Mouse (Mus musculus): ENCODE measurements around the gene Hoga1.

The Hoga1 gene

DNA sequence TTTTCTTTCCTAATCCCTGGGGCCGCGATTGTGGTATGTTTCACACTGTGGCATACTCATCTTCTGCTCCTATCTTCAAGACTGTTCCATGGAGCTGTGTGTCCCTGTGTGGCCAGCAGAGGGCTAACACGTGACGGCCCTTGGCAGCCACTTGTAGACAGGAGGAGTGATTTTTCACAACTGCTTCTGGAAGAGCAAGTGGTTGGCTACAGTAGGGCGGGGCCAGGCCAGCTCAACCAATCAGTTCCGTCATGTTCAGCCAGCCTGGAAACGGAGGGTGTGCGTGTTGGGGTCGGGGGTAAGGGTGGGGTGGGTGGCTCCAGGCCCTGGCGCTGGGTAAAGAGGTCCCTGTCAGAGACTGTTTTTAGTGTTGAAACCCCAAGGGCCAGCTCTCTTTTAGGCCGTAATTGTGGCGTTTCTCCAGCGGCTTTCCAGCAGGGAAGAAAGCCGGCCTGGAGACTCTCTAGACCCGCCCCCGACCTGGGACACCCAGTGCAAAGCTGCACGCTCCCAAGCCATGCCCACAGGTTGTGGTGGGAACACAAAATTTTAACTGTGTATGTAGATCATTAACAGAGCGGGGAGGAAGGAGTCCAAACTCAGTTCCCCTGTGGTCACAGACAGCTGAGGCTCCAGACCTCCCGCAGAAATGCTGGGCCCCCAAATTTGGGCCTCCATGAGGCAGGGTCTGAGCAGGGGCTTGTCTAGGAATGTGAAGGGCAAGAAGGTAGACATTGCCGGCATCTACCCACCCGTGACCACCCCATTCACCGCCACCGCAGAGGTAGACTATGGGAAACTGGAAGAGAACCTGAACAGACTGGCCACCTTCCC, at the start of gene Hoga1:
Gene Hoga1, plus strand, starts transcription at position 342 of the 834 bp plus-strand sequence.
- peak in 1 of 2 experiments; percentile 23 for DNase-seq (ENCODE audit: low spot score in 2 of 2)

DNA sequence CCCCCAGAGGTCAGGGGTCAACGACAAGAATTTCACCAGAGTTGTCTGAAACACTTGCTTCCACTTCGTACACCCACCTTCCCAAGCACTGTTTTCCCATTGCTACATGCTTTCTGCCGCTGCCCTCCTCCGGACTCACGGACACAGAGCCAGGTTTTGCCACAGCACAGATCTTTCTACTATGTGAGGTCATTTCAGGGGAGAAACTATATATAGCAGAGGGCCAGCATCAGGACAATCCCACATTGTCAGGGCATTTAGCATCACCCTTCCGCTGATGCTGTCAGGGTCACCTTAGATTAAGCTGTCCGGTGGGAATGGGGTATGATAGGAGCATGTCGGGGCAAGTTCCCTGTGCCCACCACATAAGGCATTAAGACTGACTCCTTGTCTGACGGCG, 48.3 kb upstream of the Hoga1 start:
- no peak for DNase-seq (ENCODE audit: low spot score in 2 of 2)

DNA sequence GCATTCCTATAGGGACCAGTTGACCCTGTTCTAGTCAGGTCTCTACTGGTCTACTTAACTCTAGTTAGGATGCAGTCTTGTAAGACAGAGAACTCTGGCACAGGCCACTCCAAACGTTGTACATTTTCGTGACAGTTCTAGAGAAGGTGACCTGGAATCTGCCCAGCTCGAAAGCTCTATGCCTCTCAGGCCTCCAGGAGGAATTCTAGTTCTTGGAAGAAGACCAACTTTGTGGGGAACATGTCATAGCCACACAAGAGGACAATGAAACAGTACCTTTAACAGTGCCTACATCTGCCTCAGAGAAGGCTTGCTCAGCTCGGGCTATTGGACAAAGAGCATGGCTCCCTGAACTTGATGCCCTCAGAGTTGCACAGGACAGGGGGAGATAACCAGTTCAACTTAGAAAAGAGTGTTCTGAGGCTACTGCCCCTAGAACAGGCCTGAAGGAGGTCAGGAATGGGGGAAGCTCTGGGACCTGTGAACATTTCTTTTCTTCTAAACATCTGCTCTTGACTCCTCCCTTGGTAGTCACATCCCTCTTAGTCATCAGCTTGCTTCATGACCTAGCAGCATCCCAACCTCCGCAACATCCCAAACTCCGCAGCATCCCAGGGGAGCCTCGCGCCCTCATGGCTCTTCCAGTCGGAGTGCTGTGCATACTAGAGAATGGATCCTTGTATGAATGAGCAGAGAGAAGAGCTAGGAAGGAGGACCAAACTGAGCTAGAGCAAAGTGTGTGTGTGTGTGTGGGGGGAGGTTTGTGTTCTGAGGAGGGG, 46.5 kb upstream of the Hoga1 start:
- no peak for DNase-seq (ENCODE audit: low spot score in 2 of 2)

DNA sequence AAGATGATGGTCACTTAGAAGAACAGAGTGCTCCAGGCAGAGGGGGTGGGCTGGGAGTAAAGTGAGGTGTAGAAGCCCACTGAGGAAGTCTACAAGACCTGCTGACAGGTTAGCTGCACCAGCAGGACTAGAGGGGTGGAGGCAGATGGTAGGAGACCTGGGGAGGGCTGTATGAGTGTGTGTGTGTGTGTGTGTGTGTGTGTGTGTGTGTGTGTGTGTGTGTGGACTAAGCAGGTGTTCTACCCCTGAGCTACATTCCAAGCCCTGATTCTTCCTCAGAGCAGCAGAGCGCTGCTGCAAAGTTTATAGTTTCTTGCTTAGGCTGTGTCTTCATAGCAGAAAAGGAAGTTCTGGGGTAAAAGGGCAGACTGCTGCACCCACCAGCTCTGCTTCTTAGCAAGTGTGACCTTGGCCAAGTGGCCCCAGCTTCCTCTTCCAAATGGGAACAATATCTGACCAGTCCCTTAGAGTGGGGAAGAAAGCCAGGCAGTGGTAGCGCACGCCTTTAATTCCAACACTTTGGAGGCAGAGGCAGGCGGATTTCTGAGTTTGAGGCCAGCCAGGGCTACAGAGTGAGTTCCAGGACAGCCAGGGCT, 45.6 kb upstream of the Hoga1 start:
- DNase-seq (ENCODE audit: low spot score in 2 of 2), result no peak

DNA sequence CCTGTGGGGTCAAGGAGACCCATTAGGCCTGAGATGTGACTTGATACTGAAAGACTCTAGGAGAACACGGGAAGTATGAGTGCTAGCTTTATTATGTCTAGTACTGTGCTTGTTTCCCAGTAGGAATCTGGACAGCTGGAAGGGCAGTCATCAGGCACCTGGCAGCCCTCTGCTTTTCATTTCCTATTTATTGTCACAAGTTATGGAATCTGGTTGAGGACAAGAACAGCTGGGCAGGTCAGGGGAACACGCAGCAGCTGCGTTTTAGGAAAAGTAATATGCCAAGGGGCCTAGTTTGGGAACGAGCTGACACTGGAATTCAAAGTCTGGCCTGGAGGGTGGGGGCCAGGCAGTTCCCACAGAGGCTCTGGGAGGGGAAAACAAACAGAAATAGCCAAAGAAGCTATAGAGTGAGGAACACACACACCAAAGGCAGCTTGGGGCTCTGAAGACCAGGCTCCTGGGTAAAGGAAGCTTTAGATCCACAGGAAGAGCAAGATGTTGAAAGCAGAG, 44.9 kb upstream of the Hoga1 start:
- no peak for DNase-seq (ENCODE audit: low spot score in 2 of 2)

DNA sequence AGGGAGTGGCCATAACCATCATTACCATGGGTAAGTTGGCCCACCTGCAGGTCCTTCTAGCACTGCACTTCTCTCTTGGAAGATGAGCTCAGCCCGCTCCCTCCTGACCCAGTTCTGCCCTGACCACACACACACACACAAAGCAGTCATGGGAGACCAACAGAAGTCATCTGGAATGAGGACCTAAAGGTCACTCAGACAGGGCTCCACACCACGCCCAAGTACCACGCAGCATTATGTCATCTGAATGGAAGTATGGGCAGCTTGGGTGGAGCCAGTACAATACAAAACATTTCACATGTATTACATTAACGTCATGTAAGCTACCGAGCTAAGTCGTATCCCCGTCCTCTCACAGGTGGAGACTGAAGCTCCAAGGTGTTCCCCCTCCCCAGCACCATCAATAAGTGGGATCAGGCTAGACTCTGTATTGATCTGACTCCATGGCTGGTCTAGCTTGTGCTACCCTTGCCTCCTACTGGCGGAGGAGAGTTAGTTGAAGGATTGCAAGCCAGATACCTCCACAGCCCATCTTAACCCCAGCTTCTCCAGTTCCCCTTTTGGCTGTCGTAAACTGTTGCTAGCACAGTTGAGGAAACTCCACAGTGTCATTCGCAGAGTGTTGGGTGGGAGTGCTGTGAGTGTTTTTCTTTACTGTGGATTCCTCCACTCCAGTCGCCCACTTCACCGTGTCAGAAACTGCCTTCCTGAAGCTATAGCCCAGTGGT, 44.0 kb upstream of the Hoga1 start:
- no peak for DNase-seq (ENCODE audit: low spot score in 2 of 2)

DNA sequence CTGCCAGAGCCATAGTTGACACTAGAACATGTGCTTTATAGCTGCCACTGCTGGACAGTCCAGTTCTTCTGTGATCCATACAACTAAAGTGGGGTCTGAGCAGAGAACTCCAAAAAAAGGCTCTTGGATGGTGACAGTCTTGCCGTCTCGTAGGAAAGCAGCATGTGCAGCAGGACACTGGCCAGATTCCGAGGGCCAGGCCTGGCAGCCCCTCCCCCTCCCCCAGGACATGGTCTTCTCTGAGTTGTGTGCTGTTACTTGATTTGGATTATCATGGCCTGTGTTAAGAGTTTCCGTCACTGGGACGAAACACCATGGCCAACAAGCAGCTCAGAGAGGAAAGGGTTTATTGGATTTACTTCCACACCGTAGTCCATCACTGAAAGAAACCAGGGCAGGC, 41.2 kb upstream of the Hoga1 start:
- DNase-seq (ENCODE audit: low spot score in 2 of 2), result no peak

DNA sequence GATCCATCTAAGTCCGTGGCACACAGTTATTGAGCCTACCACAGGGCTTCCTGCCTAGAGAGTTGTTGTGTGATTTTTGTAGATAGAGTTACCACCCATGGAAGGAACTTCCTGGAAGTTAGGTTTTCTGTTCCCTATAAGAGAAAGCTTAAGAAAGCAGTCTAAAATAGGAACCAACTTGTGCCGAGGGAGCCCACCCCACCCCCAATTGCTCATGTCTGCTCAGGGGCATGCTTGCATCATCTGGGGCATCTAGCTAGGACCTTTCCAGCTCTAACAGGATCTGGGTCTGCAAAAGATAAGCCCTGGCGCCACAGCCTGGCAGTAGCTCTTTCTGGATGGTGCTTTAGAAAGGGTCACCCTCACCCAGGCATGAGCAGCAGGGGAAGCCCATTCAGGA, 39.8 kb upstream of the Hoga1 start:
- DNase-seq (ENCODE audit: low spot score in 2 of 2), result no peak

DNA sequence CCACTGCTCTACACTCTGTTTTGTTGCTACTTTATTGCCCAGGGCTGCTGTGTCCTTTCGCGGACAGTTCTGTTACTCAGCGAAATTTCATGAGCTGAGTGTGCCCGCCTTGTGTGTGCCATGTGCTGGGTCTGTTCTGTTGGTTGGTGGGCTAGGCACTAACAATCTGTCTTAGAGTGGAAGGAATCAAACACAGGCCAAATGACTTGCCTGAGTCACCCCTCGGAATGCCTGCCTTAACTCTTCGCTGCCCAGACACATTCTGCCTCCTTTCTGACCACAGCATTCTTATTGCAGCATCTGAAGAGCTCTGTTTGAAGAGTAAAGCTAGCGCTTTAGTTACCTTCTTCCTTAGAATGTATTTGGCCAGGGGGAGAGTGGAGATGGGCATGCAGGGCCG, 38.8 kb upstream of the Hoga1 start:
- no peak for DNase-seq (ENCODE audit: low spot score in 2 of 2)

DNA sequence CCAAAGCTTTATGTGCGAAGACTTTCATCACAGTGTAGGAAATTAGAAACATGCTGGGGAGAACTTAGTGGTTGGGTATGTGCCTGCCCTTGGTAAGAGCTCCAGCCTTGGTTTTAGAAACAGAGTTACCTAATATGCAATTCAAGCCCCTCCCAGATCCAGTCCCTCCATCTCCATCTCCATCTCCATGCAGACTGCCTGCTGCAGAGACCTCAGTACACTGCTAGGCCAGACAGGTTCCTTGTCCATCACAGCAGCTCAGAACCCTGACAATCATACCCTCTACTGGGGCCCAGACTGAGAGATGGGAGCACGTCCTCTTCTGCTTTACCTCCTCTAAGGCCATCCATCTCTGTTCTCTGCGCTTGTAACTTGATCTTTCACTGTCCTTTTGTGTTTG, 36.8 kb upstream of the Hoga1 start:
- DNase-seq (ENCODE audit: low spot score in 2 of 2), result no peak

DNA sequence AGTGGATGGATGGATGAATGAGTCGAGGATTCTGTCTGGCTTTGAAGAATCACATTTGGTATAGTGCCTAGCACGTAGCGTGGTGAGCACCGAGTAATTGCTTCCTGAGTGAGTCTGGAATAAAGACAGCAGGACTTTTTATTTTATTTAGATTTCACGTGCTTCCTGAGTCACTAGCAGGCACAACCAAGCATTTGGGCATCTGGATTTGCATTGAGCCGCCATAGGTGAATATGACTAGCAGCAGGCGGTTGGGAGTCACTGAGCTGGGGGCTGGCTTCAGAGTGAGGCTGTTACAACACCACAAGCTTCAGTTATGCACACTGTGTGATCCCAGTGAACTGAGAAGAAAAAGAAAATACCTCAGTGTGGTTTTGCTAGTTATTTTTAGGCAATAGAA, 36.3 kb upstream of the Hoga1 start:
- no peak for DNase-seq (ENCODE audit: low spot score in 2 of 2)

DNA sequence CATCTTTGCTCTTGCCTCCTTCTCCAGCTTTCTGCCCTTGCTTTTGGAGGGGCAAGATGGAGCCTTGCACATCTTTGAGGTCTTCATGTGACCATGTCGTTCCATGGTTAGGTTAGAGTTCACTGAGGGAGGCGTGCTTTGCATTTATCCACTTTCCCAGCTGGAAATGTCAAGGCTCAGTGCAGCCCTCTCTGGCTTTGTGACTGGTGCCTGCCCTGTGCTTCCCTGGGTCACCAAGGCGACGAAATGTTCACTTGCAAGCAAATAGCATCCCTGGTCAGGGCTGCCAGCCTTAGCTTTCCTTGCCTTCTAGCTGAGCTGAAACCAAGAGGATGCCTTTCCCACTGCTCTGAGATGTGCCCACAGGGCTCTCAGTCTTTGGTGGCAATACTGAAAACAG, 35.0 kb upstream of the Hoga1 start:
- DNase-seq (ENCODE audit: low spot score in 2 of 2), result no peak

DNA sequence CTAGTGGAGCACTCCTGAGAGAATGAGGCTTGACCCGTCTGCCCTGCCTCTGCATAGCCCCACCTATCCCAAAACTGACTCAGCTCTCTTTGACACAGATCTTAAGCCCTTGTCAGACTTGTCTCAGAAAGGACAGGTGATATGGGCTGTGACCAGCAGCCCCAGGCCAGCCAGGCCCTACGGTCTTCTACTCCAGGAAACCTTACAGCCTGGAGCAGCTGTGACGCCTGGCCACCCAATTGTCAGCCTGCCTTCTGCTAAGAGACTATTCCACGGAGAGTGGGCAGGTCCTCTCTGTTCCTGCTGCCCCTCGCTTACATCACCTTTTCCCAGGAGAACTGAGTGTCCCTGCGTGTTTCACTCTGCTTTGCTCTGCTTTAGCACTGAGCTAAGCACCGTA, 34.3 kb upstream of the Hoga1 start:
- no peak for DNase-seq (ENCODE audit: low spot score in 2 of 2)

DNA sequence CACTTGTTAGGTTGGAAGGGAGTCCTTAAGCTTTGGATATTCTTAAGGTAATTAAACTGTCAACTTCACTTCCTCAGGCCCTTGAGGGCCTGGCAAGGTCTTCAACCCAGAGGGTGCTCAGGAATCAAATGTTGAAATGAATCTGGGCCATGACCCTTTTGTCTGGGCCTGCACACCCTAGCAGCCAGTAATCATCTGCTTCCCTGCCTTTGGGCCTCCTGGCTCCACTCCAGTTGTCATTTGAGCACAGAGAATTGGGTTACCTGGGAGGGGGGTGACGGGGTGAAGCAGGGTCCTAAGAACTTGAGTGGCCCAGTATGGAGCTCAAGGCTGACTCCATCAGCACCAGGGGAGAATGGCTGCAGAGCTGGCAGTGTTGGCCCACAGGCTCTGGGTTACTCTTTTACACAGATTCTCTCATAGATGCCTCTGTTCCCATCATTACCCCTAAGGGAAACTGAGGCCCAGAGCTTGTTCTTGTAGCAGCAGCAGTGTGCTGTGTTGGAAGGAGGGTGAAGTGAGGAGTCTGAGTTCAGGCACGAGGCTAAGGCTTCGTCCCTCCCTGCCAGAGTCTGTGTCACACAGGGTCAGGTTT, 31.1 kb upstream of the Hoga1 start:
- no peak for DNase-seq (ENCODE audit: low spot score in 2 of 2)

DNA sequence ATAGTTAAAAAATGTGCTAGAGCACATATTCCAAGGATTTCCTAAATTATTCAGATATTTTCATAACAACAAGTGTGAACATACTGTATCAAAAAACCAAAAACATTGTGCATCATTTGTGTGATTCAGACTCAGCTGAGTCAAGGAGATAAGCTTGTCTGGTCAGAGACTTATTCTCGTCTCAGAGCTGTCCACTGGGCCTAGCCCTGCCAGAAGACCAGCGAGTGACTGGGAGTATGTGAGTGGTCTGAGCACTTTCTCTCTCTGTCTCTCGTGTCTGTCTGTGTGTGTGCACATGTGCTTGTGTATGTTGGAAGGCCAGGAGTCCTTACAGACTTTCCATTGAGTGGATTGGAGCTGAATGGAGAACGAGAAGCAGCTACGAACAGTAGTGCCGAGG, 30.4 kb upstream of the Hoga1 start:
- DNase-seq (ENCODE audit: low spot score in 2 of 2), result no peak

DNA sequence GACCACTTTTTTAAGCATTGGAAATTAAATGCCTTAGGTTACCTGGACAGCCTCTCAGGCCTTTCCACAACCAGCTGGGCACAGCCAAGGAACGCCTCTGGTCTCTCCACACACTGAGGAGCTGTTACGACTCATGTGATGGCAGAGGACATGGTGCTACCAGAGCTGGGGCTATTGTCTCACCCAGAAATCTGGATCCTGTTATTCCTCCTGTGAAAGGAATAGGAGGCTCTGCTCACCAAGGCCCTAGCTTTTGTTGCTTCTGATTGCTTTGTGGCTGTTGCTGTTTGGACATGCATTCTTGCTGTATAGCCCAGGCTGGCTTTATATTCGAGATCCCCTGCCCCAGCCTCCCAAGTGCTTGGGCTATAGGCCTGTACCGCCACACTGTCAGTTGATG, 29.2 kb upstream of the Hoga1 start:
- DNase-seq (ENCODE audit: low spot score in 2 of 2), result no peak

DNA sequence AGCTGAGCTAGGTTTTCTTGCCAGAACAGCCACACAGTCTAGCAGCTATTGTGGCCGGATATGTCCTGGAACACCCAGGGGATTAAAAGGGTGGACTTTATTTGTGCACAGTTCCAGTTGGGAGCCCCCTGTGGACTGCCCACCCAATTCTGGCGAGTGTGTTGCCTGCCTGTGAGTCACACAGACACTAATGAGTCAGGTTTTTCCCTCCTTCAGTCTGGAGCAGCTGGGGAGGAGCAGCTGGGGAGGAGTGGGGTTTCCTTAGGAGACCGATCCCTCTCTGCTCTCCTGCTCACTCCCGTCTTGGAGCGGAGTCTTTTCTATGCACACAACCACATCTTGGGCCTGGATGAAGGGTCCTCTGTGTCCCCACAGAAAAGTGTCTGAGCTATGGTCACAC, 28.6 kb upstream of the Hoga1 start:
- peak; percentile 19 to 46 for DNase-seq (ENCODE audit: low spot score in 2 of 2)

DNA sequence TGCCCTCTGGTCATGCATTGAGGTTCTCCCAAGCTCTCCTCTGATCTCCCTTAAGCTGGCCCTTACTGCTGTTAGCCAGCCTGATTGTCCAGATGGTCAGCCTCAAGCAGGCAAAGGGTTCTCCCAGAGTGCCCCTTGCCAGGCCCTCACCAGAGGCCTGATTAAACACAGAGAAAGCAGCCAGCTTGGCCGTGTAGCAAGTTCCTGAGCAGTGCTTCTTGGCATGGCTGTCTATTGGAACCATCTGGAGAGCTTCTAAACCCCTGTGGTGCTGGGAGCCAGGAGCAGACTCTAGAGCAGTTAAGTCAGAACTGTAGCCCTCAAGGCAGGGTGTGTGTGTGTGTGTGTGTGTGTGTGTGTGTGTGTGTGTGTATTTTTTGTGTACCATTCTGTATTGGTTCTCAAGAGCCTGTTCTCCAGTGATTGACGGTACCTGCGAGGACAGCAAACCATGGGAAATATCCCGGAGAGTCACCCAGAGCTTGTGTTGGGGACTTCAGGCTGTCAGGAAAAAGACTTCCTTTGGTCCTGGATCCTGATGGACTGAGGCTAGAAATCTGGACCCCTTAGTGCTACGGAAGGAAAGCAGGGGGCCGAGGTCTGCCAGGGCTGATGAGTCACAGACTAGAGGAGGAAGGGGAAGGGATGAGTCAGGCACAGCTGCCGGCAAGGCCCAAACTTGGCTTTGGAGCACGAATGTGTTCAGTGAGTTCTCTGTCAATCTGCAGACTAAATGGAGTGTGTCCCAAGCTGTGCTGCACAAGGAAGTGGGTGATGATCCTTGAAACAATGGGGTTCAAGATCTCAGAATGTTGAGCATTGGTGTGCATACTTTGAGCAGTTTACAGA, 27.8 kb upstream of the Hoga1 start:
- peak; percentile 61 to 64 for DNase-seq (ENCODE audit: low spot score in 2 of 2)

DNA sequence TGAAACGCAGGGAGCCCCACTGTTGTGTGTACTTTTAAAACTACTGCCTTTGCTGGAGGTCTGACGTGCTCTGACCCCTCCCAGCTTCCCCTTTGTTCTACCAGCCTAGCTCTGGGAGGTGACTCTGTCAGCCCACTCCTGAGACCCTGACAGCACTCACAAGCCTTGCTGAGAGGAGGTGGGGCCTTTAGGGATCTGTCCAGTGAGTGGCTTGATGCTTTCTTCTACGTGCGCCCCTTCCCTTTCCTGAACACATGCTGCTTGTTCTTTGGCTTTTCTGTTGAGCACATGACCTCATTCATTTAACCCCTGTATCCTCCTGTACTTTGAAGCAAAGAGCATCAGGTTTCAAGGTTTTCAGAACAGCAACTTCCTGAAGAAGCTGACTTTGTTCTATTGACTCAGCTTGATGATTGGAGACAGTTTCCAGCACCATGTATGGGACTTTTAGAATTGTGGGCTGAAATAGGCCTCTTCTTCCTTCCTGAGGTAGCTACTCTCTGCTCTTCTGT, 26.3 kb upstream of the Hoga1 start:
- no peak for DNase-seq (ENCODE audit: low spot score in 2 of 2)
